Mouse (Mus musculus): ENCODE results near the gene Eid2b. TPM values are rescaled to one million over a fixed set of nuclear protein-coding genes. Genes with fewer than 3 reads are reported as not detected.

Gene Eid2b
- polyA plus RNA-seq, 2 experiments: 1.7 to 2.1 TPM

DNA sequence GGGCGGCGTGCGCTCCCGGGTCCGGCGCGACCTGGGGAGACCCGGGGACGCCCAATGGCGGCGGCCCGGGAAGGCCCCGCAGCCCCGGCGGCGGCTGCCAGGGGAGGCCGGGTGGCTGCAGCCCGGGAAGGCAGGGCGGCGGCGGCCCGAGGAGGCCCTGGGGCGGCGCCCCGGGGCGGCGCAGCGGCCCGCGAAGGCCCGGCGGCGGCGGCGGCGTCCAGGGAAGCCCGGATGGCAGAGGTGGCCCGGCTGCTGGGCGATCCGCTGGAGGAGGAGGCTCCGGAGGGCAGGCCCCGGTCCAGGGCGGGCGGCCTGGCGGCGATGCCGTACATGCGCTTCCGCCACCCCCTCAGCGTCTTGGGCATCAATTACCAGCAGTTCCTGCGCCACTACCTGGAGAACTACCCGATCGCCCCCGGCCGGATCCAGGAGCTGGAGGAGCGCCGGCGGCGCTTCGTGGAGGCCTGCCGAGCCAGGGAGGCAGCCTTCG, 9.5 kb upstream of the Eid2b start:
- peak overlapping the region; percentile 61 for H3K4me2 ChIP-seq (ENCODE audit: low read depth)

DNA sequence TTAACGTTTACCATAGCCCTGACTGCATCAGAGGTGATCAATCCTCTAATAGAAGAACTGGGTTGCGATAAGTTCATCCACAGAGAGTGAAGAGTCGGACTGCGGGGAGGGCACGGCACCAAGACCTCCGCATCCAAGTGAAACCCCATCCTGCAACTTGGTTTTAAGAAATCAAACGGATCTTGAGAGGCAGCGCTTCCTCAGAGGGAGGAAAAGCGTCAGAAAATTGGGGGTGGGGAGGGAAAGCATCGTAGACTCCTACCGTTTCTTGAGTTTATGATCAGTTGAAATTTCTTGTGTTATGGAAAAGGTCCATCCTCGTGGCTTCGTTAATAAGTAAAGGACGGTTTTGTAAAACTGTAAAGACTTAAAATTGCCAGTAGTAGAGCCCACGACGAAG, 9.0 kb upstream of the Eid2b start:
- TF ChIP-seq EP300 (IDR thresholded peaks at IDR 0.05; ENCODE audit: low read depth) (no peak), CTCF (IDR thresholded peaks at IDR 0.05; ENCODE audit: low read depth) (no peak)
- Histone ChIP-seq H3K4me3 (ENCODE audit: insufficient read depth in 1 of 2, low read depth in 2 of 2, low read length in 2 of 2) (peak overlapping the region; percentile 36 to 62), H3K27me3 (ENCODE audit: control insufficient read depth, insufficient read depth, low read length) (peaks cover 13% of the 10 kb centered on the region), H3K27ac (no peak overlapping the region), H3K9ac (replicated peaks) (no peak overlapping the region; the same call in 1 of the 2 replicates), H3K4me1 (replicated peaks; ENCODE audit: control insufficient read depth in 2 of 2, insufficient read depth in 2 of 2, low read length in 1 of 2) (peaks cover 0 to 2% of the 10 kb centered on the region in 2 experiments; a peak in 1 of 4 replicates), H3K9me3 (ENCODE audit: control insufficient read depth, low read length) (no peaks in the 10 kb centered on the region), H3K4me2 (ENCODE audit: low read depth) (peak overlapping the region; percentile 61), H3K36me3 (replicated peaks; ENCODE audit: control insufficient read depth, insufficient read depth, low read depth) (no peaks in the 10 kb centered on the region)
- ATAC-seq (ENCODE audit: insufficient read depth) (no peak), DNase-seq (ENCODE audit: low read depth in 3 of 3, low spot score in 3 of 3) (no peak)
- WGBS (ENCODE audit: insufficient replicate concordance): 30% methylated on average over 16 of the region's 16 CpGs

More for the DNA sequence above, 9.5 kb upstream of the Eid2b start:
- Histone ChIP-seq H3K4me1 (replicated peaks; ENCODE audit: control insufficient read depth in 2 of 2, insufficient read depth in 2 of 2, low read length in 1 of 2) (peaks cover 0 to 2% of the 10 kb centered on the region in 2 experiments; a peak in 1 of 4 replicates), H3K27ac (no peak overlapping the region), H3K9me3 (ENCODE audit: control insufficient read depth, low read length) (no peaks in the 10 kb centered on the region), H3K4me3 (ENCODE audit: insufficient read depth in 1 of 2, low read depth in 2 of 2, low read length in 2 of 2) (peak overlapping the region; percentile 54 to 62), H3K27me3 (ENCODE audit: control insufficient read depth, insufficient read depth, low read length) (peaks cover 13% of the 10 kb centered on the region), H3K9ac (replicated peaks) (peak overlapping the region; percentile 55), H3K36me3 (replicated peaks; ENCODE audit: control insufficient read depth, insufficient read depth, low read depth) (no peaks in the 10 kb centered on the region)
- ATAC-seq (ENCODE audit: insufficient read depth) (peak; percentile 31; the same call in 1 of the 2 replicates), DNase-seq (ENCODE audit: low read depth in 3 of 3, low spot score in 3 of 3) (no peak)
- WGBS (ENCODE audit: insufficient replicate concordance): under 1% methylated on average over 43 of the region's 62 CpGs
- no peak for TF ChIP-seq EP300 (IDR thresholded peaks at IDR 0.05; ENCODE audit: low read depth)
- no peak for TF ChIP-seq CTCF (IDR thresholded peaks at IDR 0.05; ENCODE audit: low read depth)

DNA sequence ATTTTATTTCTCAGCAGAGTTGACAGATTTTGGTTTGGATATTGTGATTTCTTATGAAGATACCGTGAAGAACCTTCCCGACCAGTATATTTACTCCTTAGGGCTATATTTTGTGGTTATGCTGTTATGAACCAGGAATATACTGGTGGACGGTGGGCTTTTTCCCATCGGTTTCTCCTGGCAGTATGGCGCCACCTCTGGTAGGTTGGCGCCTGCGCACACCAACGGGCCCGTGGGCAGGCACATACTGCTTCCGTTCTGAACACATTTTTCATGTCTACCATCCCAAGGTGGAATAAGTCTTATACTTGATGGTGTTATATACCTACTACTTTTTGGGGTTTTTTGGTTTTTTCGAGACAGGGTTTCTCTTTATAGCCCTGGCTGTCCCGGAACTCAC, 8.2 kb upstream of the Eid2b start:
- no peak for TF ChIP-seq EP300 (IDR thresholded peaks at IDR 0.05; ENCODE audit: low read depth)
- TF ChIP-seq CTCF (IDR thresholded peaks at IDR 0.05; ENCODE audit: low read depth): peak; percentile 49
- WGBS (ENCODE audit: insufficient replicate concordance): 83% methylated on average over 12 of the region's 12 CpGs
- no peaks in the 10 kb centered on the region for H3K36me3 ChIP-seq (replicated peaks; ENCODE audit: control insufficient read depth, insufficient read depth, low read depth)
- peaks cover 13% of the 10 kb centered on the region for H3K27me3 ChIP-seq (ENCODE audit: control insufficient read depth, insufficient read depth, low read length)
- H3K27ac ChIP-seq: no peak overlapping the region
- DNase-seq (ENCODE audit: low read depth in 3 of 3, low spot score in 3 of 3) (no peak), ATAC-seq (ENCODE audit: insufficient read depth) (no peak)
- peaks cover 0 to 2% of the 10 kb centered on the region in 2 experiments; a peak in 1 of 4 replicates for H3K4me1 ChIP-seq (replicated peaks; ENCODE audit: control insufficient read depth in 2 of 2, insufficient read depth in 2 of 2, low read length in 1 of 2)
- no peaks in the 10 kb centered on the region for H3K9me3 ChIP-seq (ENCODE audit: control insufficient read depth, low read length)
- no peak overlapping the region for H3K9ac ChIP-seq (replicated peaks)
- no peak overlapping the region for H3K4me2 ChIP-seq (ENCODE audit: low read depth)
- H3K4me3 ChIP-seq (ENCODE audit: insufficient read depth in 1 of 2, low read depth in 2 of 2, low read length in 2 of 2): no peak overlapping the region

DNA sequence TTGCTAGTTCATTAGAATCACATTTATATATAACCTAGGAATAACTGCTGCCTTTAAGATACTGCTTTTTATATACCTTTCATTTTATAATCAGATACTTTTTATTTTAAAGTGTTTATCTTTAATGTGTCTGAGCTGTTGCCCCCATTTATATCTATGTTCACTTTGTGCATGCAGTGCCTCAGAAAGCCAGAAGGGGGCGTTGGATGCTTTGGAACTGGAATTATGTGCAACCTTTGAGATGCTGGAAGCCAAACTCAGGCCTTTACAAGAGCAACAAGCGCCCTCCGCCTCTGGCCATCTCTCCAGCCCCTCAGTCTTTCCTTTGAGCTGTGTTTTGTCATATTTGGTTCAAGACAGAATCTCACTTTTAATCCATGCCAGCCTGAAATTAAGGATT, 5.8 kb upstream of the Eid2b start:
- Histone ChIP-seq H3K4me1 (replicated peaks; ENCODE audit: control insufficient read depth in 2 of 2, insufficient read depth in 2 of 2, low read length in 1 of 2) (peaks cover 0 to 2% of the 10 kb centered on the region in 2 experiments; a peak in 1 of 4 replicates), H3K4me2 (ENCODE audit: low read depth) (no peak overlapping the region), H3K9ac (replicated peaks) (no peak overlapping the region), H3K36me3 (replicated peaks; ENCODE audit: control insufficient read depth, insufficient read depth, low read depth) (no peaks in the 10 kb centered on the region), H3K27ac (no peak overlapping the region), H3K9me3 (ENCODE audit: control insufficient read depth, low read length) (no peaks in the 10 kb centered on the region), H3K4me3 (ENCODE audit: insufficient read depth in 1 of 2, low read depth in 2 of 2, low read length in 2 of 2) (no peak overlapping the region), H3K27me3 (ENCODE audit: control insufficient read depth, insufficient read depth, low read length) (peaks cover 13% of the 10 kb centered on the region)
- ATAC-seq (ENCODE audit: insufficient read depth) (no peak), DNase-seq (ENCODE audit: low read depth in 3 of 3, low spot score in 3 of 3) (no peak)
- TF ChIP-seq EP300 (IDR thresholded peaks at IDR 0.05; ENCODE audit: low read depth) (no peak), CTCF (IDR thresholded peaks at IDR 0.05; ENCODE audit: low read depth) (peak; percentile 44)
- 65% methylated on average over 3 of the region's 3 CpGs for WGBS (ENCODE audit: insufficient replicate concordance)

DNA sequence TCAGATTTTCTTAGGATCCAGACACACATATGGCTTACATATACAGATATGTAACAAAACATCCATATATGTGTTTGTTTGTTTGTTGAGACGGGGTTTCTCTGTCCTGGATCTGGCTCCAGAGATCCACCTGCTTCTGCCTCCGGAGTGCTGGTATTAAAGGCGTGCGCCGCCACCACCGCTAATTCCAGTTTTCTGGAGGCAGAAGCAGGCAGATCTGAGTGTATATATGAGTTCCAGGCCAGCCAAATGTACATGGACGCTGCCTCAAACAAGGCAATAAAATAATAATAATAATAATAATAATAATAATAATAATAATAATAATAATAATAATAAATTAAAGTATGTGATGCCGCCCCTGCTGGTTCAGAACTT, 313 bp upstream of the Eid2b start:
- ATAC-seq (ENCODE audit: insufficient read depth): no peak
- 50% methylated on average over 8 of the region's 8 CpGs for WGBS (ENCODE audit: insufficient replicate concordance)

More for the DNA sequence above, 313 bp upstream of the Eid2b start:
- no peaks in the 10 kb centered on the region for H3K9me3 ChIP-seq (ENCODE audit: control insufficient read depth, low read length)
- H3K9ac ChIP-seq (replicated peaks): no peak overlapping the region
- H3K36me3 ChIP-seq (replicated peaks; ENCODE audit: control insufficient read depth, insufficient read depth, low read depth): no peaks in the 10 kb centered on the region
- TF ChIP-seq CTCF (IDR thresholded peaks at IDR 0.05; ENCODE audit: low read depth) (no peak), EP300 (IDR thresholded peaks at IDR 0.05; ENCODE audit: low read depth) (no peak)
- no peak for DNase-seq (ENCODE audit: low read depth in 3 of 3, low spot score in 3 of 3)
- no peak overlapping the region for H3K4me3 ChIP-seq (ENCODE audit: insufficient read depth in 1 of 2, low read depth in 2 of 2, low read length in 2 of 2)
- peaks cover 2 to 3% of the 10 kb centered on the region in 2 experiments; a peak in 3 of 4 replicates for H3K4me1 ChIP-seq (replicated peaks; ENCODE audit: control insufficient read depth in 2 of 2, insufficient read depth in 2 of 2, low read length in 1 of 2)
- no peaks in the 10 kb centered on the region for H3K27me3 ChIP-seq (ENCODE audit: control insufficient read depth, insufficient read depth, low read length)
- no peak overlapping the region for H3K27ac ChIP-seq
- no peak overlapping the region; the same call in none of the 2 replicates for H3K4me2 ChIP-seq (ENCODE audit: low read depth)

Data from liver, embryonic 14.5 days (tissue).